Mouse (Mus musculus): ENCODE results near the gene Ccdc170. TPM values are rescaled to one million over a fixed set of nuclear protein-coding genes. Genes with fewer than 3 reads are reported as not detected.
"Not testable (repeated sequence)": the region's sequence is repeated elsewhere in the genome, so short reads cannot be mapped to it uniquely, and the experiment has no call there.

The Ccdc170 gene
- polyA plus RNA-seq, 1 experiment: 0.72 TPM

GRCm38 (mm10) chr10:4598916-4599315, 116.6 kb downstream of the Ccdc170 start:
- no peak for DNase-seq (ENCODE audit: low read depth)

DNA sequence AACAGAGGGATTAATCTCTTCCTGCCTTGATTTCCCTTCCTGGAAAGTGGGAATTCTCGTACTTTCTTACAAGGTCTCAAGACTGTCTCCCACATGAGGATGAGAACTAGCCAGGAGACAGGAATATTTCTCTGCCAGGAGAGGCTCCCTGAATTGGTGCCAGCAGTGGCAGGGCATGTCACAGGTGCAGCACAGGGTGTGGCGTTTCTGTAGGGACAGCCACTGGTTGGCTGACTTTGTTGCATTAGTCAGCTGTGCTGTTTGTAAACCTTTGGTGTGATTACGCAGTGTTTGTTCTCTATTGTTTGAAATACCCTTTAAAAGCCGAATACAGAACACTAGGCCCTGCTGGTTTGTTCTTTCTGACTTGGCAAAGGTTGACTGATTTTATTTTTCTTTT, 117.3 kb downstream of the Ccdc170 start:
- no peak for DNase-seq (ENCODE audit: low read depth)

DNA sequence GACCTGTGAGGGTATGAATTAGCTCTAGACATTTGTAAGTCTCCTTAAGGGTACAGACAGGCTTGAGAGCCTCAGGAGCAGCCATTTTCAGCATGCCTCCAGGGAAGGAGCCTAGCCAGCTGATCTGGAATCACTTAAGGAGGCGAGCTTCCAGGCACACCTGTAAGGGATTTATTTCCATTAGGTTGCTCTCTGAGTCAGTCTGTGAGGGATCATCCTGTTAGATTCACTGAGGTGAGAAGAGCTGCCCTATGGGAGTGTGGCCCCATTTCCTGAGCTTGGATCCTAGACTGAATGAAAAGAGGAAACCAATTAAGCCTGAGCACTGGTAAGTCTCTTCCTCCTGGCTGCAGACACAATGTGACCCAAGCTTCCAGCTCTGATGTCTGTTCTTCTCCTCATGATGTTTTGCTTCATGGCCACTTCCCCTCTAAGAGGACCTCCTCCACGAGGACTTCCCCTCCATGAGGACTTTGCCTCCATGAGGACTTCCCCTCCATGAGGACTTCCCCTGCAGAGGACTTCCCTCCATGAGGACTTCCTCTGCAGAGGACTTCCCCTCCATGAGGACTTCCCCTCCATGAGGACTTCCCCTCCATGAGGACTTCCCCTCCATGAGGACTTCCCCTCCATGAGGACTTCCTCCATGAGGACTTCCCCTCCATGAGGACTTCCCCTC, 118.6 kb downstream of the Ccdc170 start:
- no peak for DNase-seq (ENCODE audit: low read depth)

- DNase-seq (ENCODE audit: low read depth): not testable (repeated sequence)
Observed at GRCm38 (mm10) chr10:4601612-4602011, 119.3 kb downstream of the Ccdc170 start.

DNA sequence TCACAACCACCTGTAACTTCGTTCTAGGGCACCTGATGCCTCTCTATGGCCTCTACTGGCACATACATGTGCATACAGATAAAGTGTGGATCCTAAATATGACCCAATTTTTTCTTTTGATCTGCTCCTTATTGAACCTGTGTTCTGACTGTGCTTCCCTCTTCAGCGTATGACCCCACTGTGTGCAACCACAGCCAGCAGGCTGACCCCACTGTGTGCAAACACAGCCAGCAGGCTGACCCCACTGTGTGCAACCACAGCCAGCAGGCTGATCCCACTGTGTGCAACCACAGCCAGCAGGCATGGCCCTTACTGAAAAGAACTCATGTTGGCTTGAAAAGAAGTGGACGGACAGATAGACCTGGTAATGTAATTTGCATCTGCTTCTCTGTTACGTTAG, 120.2 kb downstream of the Ccdc170 start:
- no peak for DNase-seq (ENCODE audit: low read depth)

GRCm38 (mm10) chr10:4604527-4605209, 122.4 kb downstream of the Ccdc170 start:
- DNase-seq (ENCODE audit: low read depth): no peak

DNA sequence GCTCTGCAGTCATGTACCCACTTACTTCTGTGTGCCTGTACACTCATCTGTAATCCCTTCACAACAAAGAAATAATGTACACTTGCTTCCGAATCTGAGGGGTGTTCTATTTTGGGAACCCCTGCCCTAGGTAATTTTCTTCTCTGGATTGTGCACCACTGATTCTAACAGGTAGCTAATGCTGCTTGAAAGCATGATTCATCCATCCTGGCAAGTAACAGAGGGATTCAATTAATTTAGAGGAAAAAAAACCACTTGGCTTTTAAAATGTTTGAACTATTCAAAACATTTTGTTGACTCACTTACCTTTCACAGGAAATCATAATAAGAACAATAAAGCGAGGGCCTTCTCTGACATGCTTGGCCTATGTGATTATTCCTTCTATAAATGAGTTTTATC, 127.9 kb downstream of the Ccdc170 start:
- DNase-seq (ENCODE audit: low read depth): no peak

- no peak for DNase-seq (ENCODE audit: low read depth)
Observed at GRCm38 (mm10) chr10:4611386-4612155, 129.3 kb downstream of the Ccdc170 start, which contains the start of gene Esr1. TSS of gene Esr1 (plus strand) at chr10:4611593.

Other genes with a start within 250 kb of the Ccdc170 start
- 22.1 and 23.6 TPM in 2 replicates for gene Akap12, start 216.1 kb upstream of the Ccdc170 start, polyA plus RNA-seq (2012; rRNA removed)
- 7.9 and 8.5 TPM in 2 replicates for gene Zbtb2, start 94.4 kb upstream of the Ccdc170 start, polyA plus RNA-seq (2012; rRNA removed)
- gene Rmnd1, start 50.1 kb upstream of the Ccdc170 start, polyA plus RNA-seq (2012; rRNA removed): 30.1 and 31.0 TPM in 2 replicates
- gene Armt1, start 50.0 kb upstream of the Ccdc170 start, polyA plus RNA-seq (2012; rRNA removed): 7.3 and 7.8 TPM in 2 replicates
- gene Esr1, start 129.1 kb downstream of the Ccdc170 start, polyA plus RNA-seq (2012; rRNA removed): 23.3 and 33.0 TPM in 2 replicates

Data from gonadal fat pad, adult 2 months (tissue).